Mouse (Mus musculus): ENCODE data around the gene Bloc1s3. TPM values are rescaled to one million over a fixed set of nuclear protein-coding genes. Genes with fewer than 3 reads are reported as not detected.
A peak's percentile ranks its signal among the peaks of the same experiment; 100 is the strongest.

Gene Bloc1s3
- total and polyA plus RNA-seq, 3 experiments, result 6.1 to 7.5 TPM; not detected in 1

DNA sequence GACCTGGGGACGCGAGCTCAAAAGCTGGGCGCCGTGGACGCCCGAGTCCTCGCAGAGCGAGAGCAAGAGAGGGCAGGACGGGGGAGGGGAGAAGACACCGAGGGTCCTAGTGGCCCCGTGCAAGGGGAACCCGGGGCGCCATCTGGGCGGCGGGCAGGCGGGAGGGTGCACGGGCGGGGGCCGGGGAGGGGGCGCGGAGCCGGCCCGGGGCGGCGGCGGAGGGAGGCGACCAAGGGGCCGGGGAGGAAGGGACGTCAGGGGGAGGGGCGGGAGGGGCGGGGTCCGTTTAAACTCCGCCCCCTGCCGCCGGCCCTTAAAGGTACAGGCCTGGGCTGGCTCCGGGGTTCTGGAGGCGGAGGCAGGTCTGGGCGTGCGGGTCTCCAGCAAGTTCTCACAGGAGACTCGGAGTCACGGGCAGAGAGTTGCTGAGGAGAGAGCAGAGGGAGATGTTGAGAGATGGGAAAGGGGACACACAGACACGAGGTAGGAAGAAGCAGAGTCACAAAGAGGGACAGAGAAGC lies 49.5 kb downstream of the Bloc1s3 start, which contains the start of gene Mark4:
Gene Mark4, minus strand, starts transcription at position 231 of the 521 bp plus-strand sequence.
- H3K4me3 ChIP-seq (ENCODE audit: control insufficient read depth in 1 of 2, insufficient read depth in 1 of 2, low read depth in 2 of 2, low read length in 2 of 2), result peak within 1 kb of the TSS; percentile 81 to 99
- peak within 1 kb of the TSS; percentile 83 for H3K9ac ChIP-seq (ENCODE audit: control insufficient read depth, low read depth, low read length, poor library complexity, severe bottlenecking)
- H3K79me2 ChIP-seq (ENCODE audit: control insufficient read depth, insufficient read depth, low read length, poor library complexity), result peaks cover 7% of the 10 kb centered on the region
- DNase-seq (ENCODE audit: low read depth, low spot score), result peak; percentile 90
- H3K9me3 ChIP-seq (replicated peaks; ENCODE audit: insufficient read depth, low read length), result no peaks in the 10 kb centered on the region
- H3K27me3 ChIP-seq (ENCODE audit: control insufficient read depth in 1 of 2, insufficient read depth in 2 of 2, low read length in 2 of 2), result no peaks in the 10 kb centered on the region
- peaks cover 0 to 4% of the 10 kb centered on the region in 2 experiments; a peak in 1 of 4 replicates for H3K36me3 ChIP-seq (ENCODE audit: control insufficient read depth in 1 of 2, insufficient read depth in 2 of 2, low read length in 2 of 2)
- H3K4me1 ChIP-seq (ENCODE audit: control insufficient read depth in 1 of 2, insufficient read depth in 2 of 2, low read length in 2 of 2), result 0 out of 4 replicates have a peak, but pooled peaks cover 0 to 8% of the 10 kb centered on the region in 2 experiments
- H3K27ac ChIP-seq (ENCODE audit: control insufficient read depth, low read depth, low read length), result no peak within 1 kb of the TSS
- no peak for TF ChIP-seq POLR2AphosphoS5 (IDR thresholded peaks at IDR 0.05; ENCODE audit: borderline replicate concordance, low read depth, low read length)
- no peak for TF ChIP-seq ZNF384 (IDR thresholded peaks at IDR 0.05; ENCODE audit: low read depth, low read length)
- TF ChIP-seq ETS1 (IDR thresholded peaks at IDR 0.05; ENCODE audit: low read depth, low read length), result no peak
- TF ChIP-seq MYB (IDR thresholded peaks at IDR 0.05; ENCODE audit: low read depth, low read length), result no peak
- no peak for TF ChIP-seq MEF2A (IDR thresholded peaks at IDR 0.05; ENCODE audit: extremely low read depth, insufficient replicate concordance, low read depth, low read length, poor library complexity, severe bottlenecking)
- no peak for TF ChIP-seq MAFK (IDR thresholded peaks at IDR 0.05; ENCODE audit: borderline replicate concordance, low read depth, low read length)
- TF ChIP-seq KAT2A (conservative IDR thresholded peaks at IDR 0.05; ENCODE audit: low read depth, low read length), result no peak
- no peak for TF ChIP-seq MYC (IDR thresholded peaks at IDR 0.05; ENCODE audit: low read depth, low read length)
- TF ChIP-seq MXI1 (IDR thresholded peaks at IDR 0.05; ENCODE audit: low read depth, low read length), result 0 out of 2 replicates have a peak, but pooled peaks have one; percentile 27
- TF ChIP-seq GABPA (IDR thresholded peaks at IDR 0.05; ENCODE audit: low read depth, low read length), result no peak
- no peak for TF ChIP-seq SMC3 (IDR thresholded peaks at IDR 0.05; ENCODE audit: low read depth, low read length)
- no peak for TF ChIP-seq RCOR1 (IDR thresholded peaks at IDR 0.05; ENCODE audit: low read depth, low read length)
- peak in 1 of 2 experiments; percentile 26; a peak in 1 of 4 replicates for TF ChIP-seq POLR2A (IDR thresholded peaks at IDR 0.05; ENCODE audit: control insufficient read depth in 1 of 2, insufficient read depth in 1 of 2, low read depth in 1 of 2, low read length in 2 of 2, poor library complexity in 1 of 2)
- no peak for TF ChIP-seq UBTF (IDR thresholded peaks at IDR 0.05; ENCODE audit: borderline replicate concordance, insufficient read depth, low read depth, low read length)
- TF ChIP-seq CHD1 (IDR thresholded peaks at IDR 0.05; ENCODE audit: low read depth, low read length), result no peak
- TF ChIP-seq NRF1 (IDR thresholded peaks at IDR 0.05; ENCODE audit: insufficient read depth, low read depth, low read length, poor library complexity, severe bottlenecking), result no peak
- no peak for TF ChIP-seq E2F4 (IDR thresholded peaks at IDR 0.05; ENCODE audit: borderline replicate concordance, low read depth, low read length)
- no peak for TF ChIP-seq ELF1 (IDR thresholded peaks at IDR 0.05; ENCODE audit: low read depth, low read length)
- TF ChIP-seq CTCF (IDR thresholded peaks at IDR 0.05 in 2 of 3, conservative IDR thresholded peaks at IDR 0.05 in 1 of 3; ENCODE audit: control insufficient read depth in 1 of 3, insufficient read depth in 1 of 3, low read depth in 2 of 3, low read length in 3 of 3, poor library complexity in 1 of 3, severe bottlenecking in 1 of 3), result no peak
- TF ChIP-seq MAX (IDR thresholded peaks at IDR 0.05; ENCODE audit: low read length), result no peak
- TF ChIP-seq HCFC1 (IDR thresholded peaks at IDR 0.05; ENCODE audit: low read depth, low read length), result peak; percentile 71; the same call in 1 of the 2 replicates
- no peak for TF ChIP-seq USF2 (IDR thresholded peaks at IDR 0.05; ENCODE audit: borderline replicate concordance in 1 of 2, insufficient read depth in 1 of 2, low read depth in 1 of 2, low read length in 2 of 2)
- TF ChIP-seq CHD2 (IDR thresholded peaks at IDR 0.05; ENCODE audit: low read length), result no peak
- TF ChIP-seq NELFE (IDR thresholded peaks at IDR 0.05; ENCODE audit: low read depth, low read length), result peak; percentile 23; the same call in 1 of the 2 replicates
- no peak for TF ChIP-seq BHLHE40 (IDR thresholded peaks at IDR 0.05; ENCODE audit: borderline replicate concordance, low read depth, low read length)
- TF ChIP-seq TAL1 (IDR thresholded peaks at IDR 0.05; ENCODE audit: low read length), result no peak
- no peak for TF ChIP-seq USF1 (IDR thresholded peaks at IDR 0.05; ENCODE audit: low read depth, low read length)
- TF ChIP-seq RAD21 (IDR thresholded peaks at IDR 0.05; ENCODE audit: low read depth, low read length), result no peak
- TF ChIP-seq POLR2AphosphoS2 (IDR thresholded peaks at IDR 0.05; ENCODE audit: low read length), result no peak
- peak; percentile 69; the same call in 1 of the 2 replicates for TF ChIP-seq SIN3A (IDR thresholded peaks at IDR 0.05; ENCODE audit: low read length)
- no peak for TF ChIP-seq ZC3H11A (IDR thresholded peaks at IDR 0.05; ENCODE audit: low read depth, low read length)
- TF ChIP-seq EP300 (IDR thresholded peaks at IDR 0.05; ENCODE audit: low read depth in 1 of 2, low read length in 2 of 2), result no peak
- no peak for TF ChIP-seq ZMIZ1 (IDR thresholded peaks at IDR 0.05; ENCODE audit: low read depth, low read length)
- no peak for TF ChIP-seq ZKSCAN1 (IDR thresholded peaks at IDR 0.05; ENCODE audit: low read depth, low read length)
- TF ChIP-seq JUND (IDR thresholded peaks at IDR 0.05; ENCODE audit: low read depth, low read length), result no peak
- no peak for TF ChIP-seq GATA1 (IDR thresholded peaks at IDR 0.05; ENCODE audit: low read depth, low read length)
- TF ChIP-seq TBP (IDR thresholded peaks at IDR 0.05; ENCODE audit: low read depth, low read length), result no peak
